Mouse (Mus musculus) neural tube, embryonic 14.5 days (tissue): ENCODE results near the gene Hoxb9. TPM values are rescaled to one million over a fixed set of nuclear protein-coding genes. Genes with fewer than 3 reads are reported as not detected.

Experiments
- microRNA counts: library from miRNA; unstranded; fragments of <30 nt; microRNA quantifications from one replicate; lab custom pipeline; 2016
- microRNA-seq: library from miRNA; unstranded; fragments of <30 nt; microRNA quantifications from one replicate; pipeline ENCODE4, GENCODE M21; 2016
- polyA plus RNA-seq: library from polyadenylated mRNA; unstranded; fragments of >200 nt; fragmentation: Nextera tagmentation; extraction: Ambion mirVana; gene quantifications from 2 replicates; pipeline ENCODE4 v1.2.1, GENCODE M21; 2014

Hoxb9 gene
- polyA plus RNA-seq, 1 experiment from 2014 or later, result 114 TPM

MicroRNAs within 50 kb of the gene (microRNA counts, 519-probe panel; counts per million panel counts)
- microRNA mmu-miR-10a (lab: Ali Mortazavi, UCI) (6,549 counts per million, percentile 93 among the panel's probes with 10 or more counts), microRNA mmu-miR-196a (lab: Ali Mortazavi, UCI) (5,843 counts per million, percentile 85 among the panel's probes with 10 or more counts)

Small RNA genes within 50 kb of the gene (microRNA-seq; reads per million reads assigned to microRNA genes)
- gene Mir10a (168,918 reads per million, percentile 100 among the genes with 10 or more reads in this experiment), gene Mir196a-1 (13.4 reads per million, percentile 21 among the genes with 10 or more reads in this experiment)

Other genes with a start within 250 kb of the Hoxb9 start
- not detected in 2 replicates for gene Gip, start 246.9 kb upstream of the Hoxb9 start, polyA plus RNA-seq
- gene Snf8, start 236.6 kb upstream of the Hoxb9 start, polyA plus RNA-seq, result 43.7 and 46.2 TPM in 2 replicates
- 26.2 and 34.6 TPM in 2 replicates for gene Ube2z, start 206.1 kb upstream of the Hoxb9 start, polyA plus RNA-seq
- 854 and 1,068 TPM in 2 replicates for gene Atp5g1, start 195.8 kb upstream of the Hoxb9 start, polyA plus RNA-seq
- gene Calcoco2, start 159.5 kb upstream of the Hoxb9 start, polyA plus RNA-seq, result not detected in 2 replicates
- gene Ttll6, start 137.7 kb upstream of the Hoxb9 start, polyA plus RNA-seq, result 0.27 TPM in 1 of 2 replicates, not detected in the other
- not detected in 2 replicates for gene Hoxb13, start 77.1 kb upstream of the Hoxb9 start, polyA plus RNA-seq
- gene Hoxb8, start 10.4 kb downstream of the Hoxb9 start, polyA plus RNA-seq, result 78.6 and 120 TPM in 2 replicates
- 120 and 133 TPM in 2 replicates for gene Hoxb7, start 15.2 kb downstream of the Hoxb9 start, polyA plus RNA-seq
- 138 and 141 TPM in 2 replicates for gene Hoxb6, start 21.0 kb downstream of the Hoxb9 start, polyA plus RNA-seq
- gene Hoxb5, start 31.9 kb downstream of the Hoxb9 start, polyA plus RNA-seq, result 49.1 and 52.4 TPM in 2 replicates
- 3.4 and 4.1 TPM in 2 replicates for gene Hoxb4, start 46.8 kb downstream of the Hoxb9 start, polyA plus RNA-seq
- gene Hoxb3, start 51.9 kb downstream of the Hoxb9 start, polyA plus RNA-seq, result 13.5 and 13.9 TPM in 2 replicates
- gene Hoxb2, start 79.1 kb downstream of the Hoxb9 start, polyA plus RNA-seq, result 45.2 and 48.5 TPM in 2 replicates
- 0.62 and 0.96 TPM in 2 replicates for gene Hoxb1, start 94.3 kb downstream of the Hoxb9 start, polyA plus RNA-seq
- 9.5 and 10.8 TPM in 2 replicates for gene Skap1, start 193.1 kb downstream of the Hoxb9 start, polyA plus RNA-seq